Mouse (Mus musculus) adrenal gland, adult (tissue): ENCODE results near the gene Mast4.

ENCODE experiments used
- DNase-seq, 2 experiments: peaks; one replicate each; pipeline ENCODE4 v3.0.0; 2022 to 2023; ENCODE audit warnings: low spot score in 1 of 2; ENCODE audit not compliant: inconsistent age in 2 of 2

Gene Mast4

DNA sequence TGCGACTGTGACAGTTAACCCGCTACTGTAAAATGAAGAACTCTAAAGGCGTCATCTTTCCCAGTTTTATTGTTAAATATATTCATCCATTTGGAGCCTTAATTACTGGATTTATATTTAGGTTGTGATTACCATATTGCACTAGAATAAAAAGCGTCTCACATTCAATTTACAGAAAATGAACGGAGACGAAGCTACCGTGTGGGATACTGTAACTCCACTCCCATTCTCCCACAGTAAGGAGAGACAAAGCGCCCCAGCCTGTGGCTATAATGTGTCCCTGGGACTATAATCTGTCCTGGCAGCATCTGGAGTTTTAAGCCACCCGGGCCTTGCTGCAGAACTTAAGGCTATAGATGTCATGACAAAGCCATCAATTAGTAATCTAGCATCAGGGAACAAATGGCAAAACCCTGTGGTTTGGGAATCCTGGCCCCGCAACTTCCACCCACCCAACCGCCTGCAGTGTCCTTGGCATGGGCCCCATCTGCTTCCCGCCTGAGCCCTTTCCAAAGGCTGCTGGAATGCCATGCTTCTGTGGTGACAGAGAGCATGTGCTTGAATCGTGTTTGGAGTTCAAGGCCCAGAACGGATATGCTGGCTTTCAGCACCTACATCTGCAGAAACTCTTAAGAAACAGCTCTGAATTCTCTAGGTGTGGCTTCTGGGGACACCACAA, 459.7 kb downstream of the Mast4 start:
- peak; percentile 60 to 78 for DNase-seq

GRCm38 (mm10) chr13:102873412-102874016, 460.8 kb downstream of the Mast4 start:
- DNase-seq = no peak

- DNase-seq = no peak
Measured at GRCm38 (mm10) chr13:102871380-102872104, 462.8 kb downstream of the Mast4 start.

DNA sequence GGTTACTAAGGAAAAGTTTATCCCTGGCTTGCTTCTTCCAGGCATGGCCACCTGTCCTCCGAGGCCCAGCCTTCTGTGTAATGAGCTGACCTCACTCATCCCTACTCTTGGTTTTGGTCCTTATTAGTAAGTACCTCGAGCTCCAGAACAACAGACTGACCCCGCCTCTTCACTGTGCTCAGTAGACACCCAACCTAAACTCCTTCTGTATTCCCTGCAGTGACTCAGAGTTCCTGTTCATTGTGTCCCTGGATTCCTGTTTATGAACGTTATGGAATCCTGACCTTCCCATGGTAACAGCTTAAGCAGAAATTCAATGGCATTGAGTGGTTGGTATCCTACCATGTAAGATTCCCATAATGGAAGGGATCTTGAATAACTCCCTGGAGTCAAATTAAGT, 464.8 kb downstream of the Mast4 start:
- no peak for DNase-seq

DNA sequence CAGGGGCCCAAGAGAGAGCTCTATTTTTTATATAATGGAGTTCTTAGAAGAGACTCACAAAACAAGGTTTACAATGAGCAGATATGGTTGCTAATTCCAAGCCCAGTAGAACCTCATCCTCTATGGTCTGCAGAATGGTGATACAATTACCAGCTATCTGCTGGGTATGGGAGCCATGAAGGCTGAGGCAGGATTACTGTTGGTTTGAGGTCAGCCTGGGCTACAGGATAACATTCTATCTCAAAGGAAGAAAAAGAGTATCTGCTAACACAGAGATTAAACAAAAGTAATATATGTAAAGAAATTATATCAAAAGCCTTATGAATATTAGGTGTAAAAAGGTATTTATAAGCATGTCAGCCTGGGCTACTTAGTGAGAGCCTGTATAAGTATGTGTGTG, 467.5 kb downstream of the Mast4 start:
- no peak for DNase-seq

GRCm38 (mm10) chr13:102865971-102866724, 468.1 kb downstream of the Mast4 start:
- DNase-seq = peak; percentile 34 to 63

GRCm38 (mm10) chr13:102865494-102865893, 468.8 kb downstream of the Mast4 start:
- DNase-seq = no peak

- no peak for DNase-seq
Measured at GRCm38 (mm10) chr13:102864840-102865239, 469.5 kb downstream of the Mast4 start.

DNA sequence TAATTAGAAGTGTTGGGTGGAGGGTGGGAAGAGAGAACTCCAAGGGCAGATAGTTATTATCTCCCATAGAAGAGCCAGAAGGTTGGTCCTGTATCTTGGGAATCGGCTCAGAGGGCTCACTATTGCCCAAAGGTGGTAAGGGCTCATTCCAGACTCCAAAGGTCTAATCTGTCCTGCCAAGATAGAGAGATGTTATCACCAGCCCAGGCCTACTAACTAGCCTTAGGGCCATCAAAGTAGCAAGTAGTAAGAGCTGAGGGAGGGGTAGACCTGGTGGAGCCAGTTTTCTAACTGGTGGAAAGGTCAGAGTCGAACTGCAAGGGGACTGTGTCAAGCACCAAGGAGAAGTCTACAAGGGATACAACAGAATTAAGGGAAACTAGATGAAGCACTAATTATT, 470.2 kb downstream of the Mast4 start:
- no peak for DNase-seq

- DNase-seq = no peak
Measured at GRCm38 (mm10) chr13:102862981-102863380, 471.3 kb downstream of the Mast4 start.

- DNase-seq = no peak
Measured at GRCm38 (mm10) chr13:102862397-102862796, 471.9 kb downstream of the Mast4 start.

GRCm38 (mm10) chr13:102860733-102861132, 473.6 kb downstream of the Mast4 start:
- no peak for DNase-seq

GRCm38 (mm10) chr13:102860135-102860534, 474.2 kb downstream of the Mast4 start:
- no peak for DNase-seq

GRCm38 (mm10) chr13:102857539-102857838, 476.8 kb downstream of the Mast4 start:
- no peak for DNase-seq

- peak; percentile 49 to 85 for DNase-seq
Measured at GRCm38 (mm10) chr13:102856821-102857538, 477.3 kb downstream of the Mast4 start.

DNA sequence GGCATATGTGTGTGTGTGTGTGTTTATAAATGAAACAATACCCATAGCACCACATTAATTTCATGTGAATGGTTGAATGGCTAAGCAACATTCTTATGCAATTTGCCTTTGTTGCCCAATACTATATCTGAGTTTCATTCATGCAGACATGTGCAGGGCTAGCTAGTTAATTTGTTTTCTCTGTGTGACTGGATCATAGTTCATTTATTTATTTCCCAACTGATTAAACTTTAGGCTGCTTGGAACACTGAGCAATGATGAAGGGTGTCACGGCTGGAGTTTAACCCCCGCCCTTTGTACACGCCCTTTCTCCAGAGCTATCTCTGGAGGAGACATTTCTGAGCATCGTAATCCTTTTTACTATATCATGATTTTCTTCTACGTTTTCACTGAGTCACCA, 481.4 kb downstream of the Mast4 start:
- DNase-seq = no peak

DNA sequence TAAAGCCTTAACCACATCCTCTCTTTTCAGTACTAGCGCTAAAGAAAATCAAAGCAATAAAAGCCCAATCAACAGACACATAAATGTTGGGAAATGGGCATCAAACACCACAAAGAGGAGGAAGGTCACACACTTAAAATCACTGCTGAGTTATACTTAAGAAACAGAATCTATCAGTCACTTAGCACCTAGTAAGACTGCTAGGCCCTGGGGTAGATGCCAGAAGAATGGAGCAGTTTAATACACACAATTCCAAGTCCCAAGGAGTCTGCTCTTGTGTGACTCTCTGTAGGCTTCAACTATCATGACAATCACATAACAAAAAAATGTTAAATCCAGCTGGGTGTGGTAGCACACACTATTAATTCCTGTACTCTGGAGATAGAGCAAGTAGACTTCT, 483.0 kb downstream of the Mast4 start:
- DNase-seq = no peak

GRCm38 (mm10) chr13:102850594-102850993, 483.7 kb downstream of the Mast4 start:
- no peak for DNase-seq

DNA sequence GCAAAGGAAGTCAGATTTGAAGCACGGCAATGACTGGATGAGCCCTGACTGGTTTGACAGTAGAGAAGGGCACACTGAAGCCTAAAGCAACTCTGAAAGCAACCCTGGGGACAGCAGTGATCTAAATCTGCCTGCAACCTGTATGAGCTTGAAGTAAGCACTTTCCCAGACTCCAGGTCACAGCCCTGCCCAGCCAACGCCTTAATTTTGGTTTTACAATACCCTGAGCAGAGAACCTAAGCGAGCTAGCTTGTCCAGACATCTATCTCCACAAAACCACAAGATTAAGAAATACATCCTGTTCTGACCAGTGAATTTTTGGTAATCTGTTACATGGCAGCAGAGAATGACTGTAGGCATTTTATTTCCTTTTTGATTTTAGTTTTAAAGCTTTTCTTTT, 485.2 kb downstream of the Mast4 start:
- DNase-seq = no peak

- no peak for DNase-seq
Measured at GRCm38 (mm10) chr13:102846473-102846872, 487.8 kb downstream of the Mast4 start.

- DNase-seq = no peak
Measured at GRCm38 (mm10) chr13:102842715-102843114, 491.6 kb downstream of the Mast4 start.
